Mouse (Mus musculus): ENCODE data around the gene 5530401A14Rik. TPM values are rescaled to one million over a fixed set of nuclear protein-coding genes. Genes with fewer than 3 reads are reported as not detected.

5530401A14Rik gene
- total RNA-seq (2014; rRNA removed) = not detected in 2 replicates
- polyA plus RNA-seq (2015; fragmentation: Nextera tagmentation; extraction: Ambion mirVana) = 0.38 and 0.67 TPM in 2 replicates

DNA sequence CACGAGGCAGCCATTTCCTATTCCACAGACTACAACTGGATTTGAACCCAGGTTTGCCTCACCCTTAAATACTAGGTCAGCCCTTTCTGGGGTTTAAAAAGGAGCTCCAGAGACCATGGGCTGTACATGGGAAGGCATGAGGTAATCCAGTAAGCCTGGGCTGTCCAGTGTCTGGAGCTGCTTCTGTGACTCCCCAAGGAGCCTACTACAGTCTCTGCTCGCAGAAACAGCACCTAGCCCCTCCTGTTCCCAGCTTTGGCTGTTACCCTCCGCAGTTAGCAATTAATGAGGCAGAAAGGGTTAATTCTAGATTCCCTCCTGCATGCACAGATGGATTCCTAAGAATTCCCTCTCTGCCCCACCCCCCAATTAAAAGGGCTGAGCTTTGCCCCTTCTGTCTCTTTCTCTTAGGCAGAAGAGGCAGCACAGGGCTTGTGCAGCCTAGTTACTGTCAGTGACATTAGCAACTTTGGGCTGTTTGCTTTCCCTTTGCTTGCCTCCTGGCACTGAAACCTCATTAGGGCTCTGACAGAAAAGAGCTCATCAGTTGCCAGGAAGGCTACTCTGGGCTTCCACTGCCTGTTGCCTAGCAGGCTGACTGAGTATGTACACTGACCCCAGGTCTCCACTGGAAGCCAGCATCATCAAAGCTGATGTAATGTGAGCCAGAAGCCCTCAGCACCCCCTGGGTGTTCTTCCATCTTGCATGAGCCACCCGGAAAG lies at the start of gene 5530401A14Rik:
5530401A14Rik (plus strand) TSS at position 424 of the 723 bp plus-strand sequence.
- peak; percentile 66; the same call in 1 of the 2 replicates for ATAC-seq (ENCODE audit: low FRiP score)
- H3K4me3 ChIP-seq (ENCODE audit: low read depth, low read length) = no peak within 1 kb of the TSS
- H3K4me2 ChIP-seq (ENCODE audit: low read depth, low read length, poor library complexity, severe bottlenecking) = no peak within 1 kb of the TSS
- 0 out of 2 replicates have a peak, but pooled peaks cover 2% of the 10 kb centered on the region for H3K27me3 ChIP-seq (ENCODE audit: insufficient read depth, low read length)
- no peaks in the 10 kb centered on the region for H3K36me3 ChIP-seq (ENCODE audit: insufficient read depth, low read length)
- no peaks in the 10 kb centered on the region for H3K9me3 ChIP-seq (ENCODE audit: low read length)
- peak; percentile 89 for DNase-seq (ENCODE audit: low spot score)
- 29% methylated on average over 4 of the region's 4 CpGs for WGBS
- H3K9ac ChIP-seq (replicated peaks; ENCODE audit: low read length, poor library complexity, severe bottlenecking) = no peak within 1 kb of the TSS
- TF ChIP-seq CTCF (IDR thresholded peaks at IDR 0.05) = no peak
- no peak within 1 kb of the TSS for H3K27ac ChIP-seq (ENCODE audit: low read depth, low read length)
- H3K4me1 ChIP-seq (ENCODE audit: insufficient read depth, low read length) = peaks cover 11% of the 10 kb centered on the region; the same call in 1 of the 2 replicates

DNA sequence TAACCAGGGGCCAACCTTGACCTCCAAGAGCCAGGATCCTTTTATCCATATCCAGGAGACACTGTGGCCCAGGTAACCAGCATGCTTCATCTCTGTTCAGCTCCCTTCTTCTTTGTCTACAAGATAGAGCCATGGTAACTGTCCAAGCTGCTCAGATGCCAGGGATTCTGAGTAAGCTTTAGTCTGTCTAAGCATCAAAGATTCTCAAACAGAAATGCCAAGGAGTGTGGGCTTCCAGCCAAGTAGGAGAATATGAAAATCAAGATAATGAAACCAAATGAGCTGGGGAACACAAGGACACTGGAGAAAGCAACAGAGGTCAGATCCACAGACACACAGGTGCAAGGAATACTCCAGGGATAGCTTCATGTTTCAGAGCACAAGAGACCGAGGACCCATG lies 45.7 kb upstream of the 5530401A14Rik start:
- no peaks in the 10 kb centered on the region for H3K36me3 ChIP-seq (ENCODE audit: insufficient read depth, low read length)
- no peaks in the 10 kb centered on the region for H3K4me1 ChIP-seq (ENCODE audit: insufficient read depth, low read length)
- H3K4me3 ChIP-seq (ENCODE audit: low read depth, low read length) = no peak overlapping the region
- no peaks in the 10 kb centered on the region for H3K9me3 ChIP-seq (ENCODE audit: low read length)
- H3K27me3 ChIP-seq (ENCODE audit: insufficient read depth, low read length) = no peaks in the 10 kb centered on the region
- ATAC-seq (ENCODE audit: low FRiP score) (no peak), DNase-seq (ENCODE audit: low spot score) (peak; percentile 22)
- H3K4me2 ChIP-seq (ENCODE audit: low read depth, low read length, poor library complexity, severe bottlenecking) = no peak overlapping the region
- no peak overlapping the region for H3K27ac ChIP-seq (ENCODE audit: low read depth, low read length)
- no peak for TF ChIP-seq CTCF (IDR thresholded peaks at IDR 0.05)
- WGBS = 72% methylated on average over 1 of the region's 1 CpGs
- no peak overlapping the region for H3K9ac ChIP-seq (replicated peaks; ENCODE audit: low read length, poor library complexity, severe bottlenecking)

DNA sequence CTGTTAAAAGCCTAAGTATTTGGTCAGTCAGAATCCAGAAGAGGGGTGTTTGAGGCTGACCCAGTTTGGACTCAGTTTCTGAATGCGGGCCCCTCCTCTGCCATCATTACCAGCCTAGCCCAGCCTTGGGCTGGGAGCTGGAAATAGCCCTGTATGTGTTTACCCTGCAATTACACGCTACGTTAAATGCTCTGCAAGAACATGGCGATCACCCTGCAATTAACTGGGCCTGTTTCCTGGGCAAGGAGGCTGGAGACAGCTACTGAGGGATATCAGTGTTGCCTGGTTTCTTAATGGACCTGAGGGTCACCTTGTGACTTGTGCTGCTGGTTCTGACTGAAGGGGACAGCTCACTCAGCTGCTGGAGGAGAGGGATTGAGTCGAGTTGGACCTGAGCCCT lies 43.9 kb upstream of the 5530401A14Rik start:
- no peaks in the 10 kb centered on the region for H3K4me1 ChIP-seq (ENCODE audit: insufficient read depth, low read length)
- H3K4me3 ChIP-seq (ENCODE audit: low read depth, low read length) = no peak overlapping the region
- WGBS = 75% methylated on average over 5 of the region's 5 CpGs
- no peak overlapping the region for H3K9ac ChIP-seq (replicated peaks; ENCODE audit: low read length, poor library complexity, severe bottlenecking)
- no peak overlapping the region for H3K27ac ChIP-seq (ENCODE audit: low read depth, low read length)
- DNase-seq (ENCODE audit: low spot score) = no peak
- H3K36me3 ChIP-seq (ENCODE audit: insufficient read depth, low read length) = no peaks in the 10 kb centered on the region
- no peak for ATAC-seq (ENCODE audit: low FRiP score)
- H3K27me3 ChIP-seq (ENCODE audit: insufficient read depth, low read length) = no peaks in the 10 kb centered on the region
- no peaks in the 10 kb centered on the region for H3K9me3 ChIP-seq (ENCODE audit: low read length)
- no peak for TF ChIP-seq CTCF (IDR thresholded peaks at IDR 0.05)
- H3K4me2 ChIP-seq (ENCODE audit: low read depth, low read length, poor library complexity, severe bottlenecking) = no peak overlapping the region

DNA sequence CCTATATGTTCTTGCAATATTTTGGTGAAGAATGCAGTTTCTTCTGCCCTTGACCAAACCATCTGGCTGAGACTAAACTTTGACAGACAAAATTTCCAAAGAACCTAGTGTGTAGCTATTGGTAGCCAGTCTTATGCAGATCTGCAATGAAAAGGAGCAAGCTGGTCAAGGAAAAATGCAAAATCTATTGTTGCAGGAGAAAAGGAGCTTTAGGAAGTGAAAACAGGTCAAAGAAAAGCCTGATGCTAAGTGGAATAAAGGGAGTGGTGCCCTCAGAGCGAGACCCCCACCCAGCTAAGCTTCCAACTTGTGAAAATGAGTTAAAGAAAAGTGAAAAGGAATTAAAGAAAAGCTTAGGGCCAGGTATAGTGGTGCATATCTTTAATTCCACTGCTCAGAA lies 28.1 kb upstream of the 5530401A14Rik start:
- Histone ChIP-seq H3K4me3 (ENCODE audit: low read depth, low read length) (no peak overlapping the region), H3K36me3 (ENCODE audit: insufficient read depth, low read length) (no peaks in the 10 kb centered on the region), H3K27me3 (ENCODE audit: insufficient read depth, low read length) (no peaks in the 10 kb centered on the region), H3K4me2 (ENCODE audit: low read depth, low read length, poor library complexity, severe bottlenecking) (no peak overlapping the region), H3K9me3 (ENCODE audit: low read length) (no peaks in the 10 kb centered on the region), H3K4me1 (ENCODE audit: insufficient read depth, low read length) (no peaks in the 10 kb centered on the region), H3K27ac (ENCODE audit: low read depth, low read length) (no peak overlapping the region), H3K9ac (replicated peaks; ENCODE audit: low read length, poor library complexity, severe bottlenecking) (no peak overlapping the region)
- 45% methylated on average over 1 of the region's 1 CpGs for WGBS
- no peak for DNase-seq (ENCODE audit: low spot score)
- no peak for ATAC-seq (ENCODE audit: low FRiP score)
- TF ChIP-seq CTCF (IDR thresholded peaks at IDR 0.05) = no peak

DNA sequence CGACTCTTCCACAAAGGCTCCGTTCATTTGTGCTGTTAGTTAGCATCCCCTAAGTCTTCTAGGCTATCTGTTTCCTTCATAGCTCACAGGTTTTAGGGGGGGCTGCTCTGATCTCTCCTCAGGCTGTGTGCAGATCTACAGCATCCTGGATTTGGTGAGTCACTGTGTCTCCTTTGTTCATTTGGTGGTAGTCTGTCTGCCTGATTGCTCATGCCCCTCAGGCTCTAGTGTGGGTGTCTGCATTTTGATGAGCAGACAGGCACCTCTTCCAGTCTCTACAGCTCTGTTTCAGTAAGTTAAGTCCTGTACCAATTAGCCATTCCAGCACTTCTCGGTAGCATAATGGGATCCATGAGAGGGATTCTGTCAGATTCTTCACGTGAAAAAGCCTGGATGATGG lies 22.0 kb upstream of the 5530401A14Rik start:
- DNase-seq (ENCODE audit: low spot score) = peak; percentile 21

DNA sequence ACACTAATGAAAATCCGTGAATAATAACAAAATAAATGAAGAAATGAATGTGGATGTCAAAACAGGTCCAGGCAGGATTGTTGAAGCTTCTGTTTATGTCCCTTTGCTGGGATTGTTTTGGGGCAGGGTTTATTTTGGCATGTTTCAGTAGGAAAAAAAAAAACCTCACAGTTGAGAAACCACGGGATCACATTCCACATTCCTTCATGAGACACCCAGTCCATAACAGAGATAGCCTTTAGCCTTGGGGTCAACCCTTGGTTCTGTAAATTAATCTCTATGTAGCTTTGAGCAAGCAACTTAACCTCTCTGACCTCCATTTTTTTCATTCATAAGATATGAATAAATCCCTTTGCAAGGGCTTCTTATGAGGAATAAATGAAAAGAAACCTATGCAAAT lies 19.5 kb upstream of the 5530401A14Rik start:
- Histone ChIP-seq H3K36me3 (ENCODE audit: insufficient read depth, low read length) (no peaks in the 10 kb centered on the region), H3K4me2 (ENCODE audit: low read depth, low read length, poor library complexity, severe bottlenecking) (no peak overlapping the region), H3K4me3 (ENCODE audit: low read depth, low read length) (no peak overlapping the region), H3K9ac (replicated peaks; ENCODE audit: low read length, poor library complexity, severe bottlenecking) (no peak overlapping the region), H3K27ac (ENCODE audit: low read depth, low read length) (no peak overlapping the region), H3K9me3 (ENCODE audit: low read length) (no peaks in the 10 kb centered on the region), H3K27me3 (ENCODE audit: insufficient read depth, low read length) (no peaks in the 10 kb centered on the region), H3K4me1 (ENCODE audit: insufficient read depth, low read length) (no peaks in the 10 kb centered on the region; the same call in 1 of the 2 replicates)
- 58% methylated on average over 2 of the region's 2 CpGs for WGBS
- no peak for ATAC-seq (ENCODE audit: low FRiP score)
- DNase-seq (ENCODE audit: low spot score) = no peak
- no peak for TF ChIP-seq CTCF (IDR thresholded peaks at IDR 0.05)

More for the DNA sequence above, 22.0 kb upstream of the 5530401A14Rik start:
- no peak for ATAC-seq (ENCODE audit: low FRiP score)
- no peak overlapping the region for H3K4me2 ChIP-seq (ENCODE audit: low read depth, low read length, poor library complexity, severe bottlenecking)
- H3K36me3 ChIP-seq (ENCODE audit: insufficient read depth, low read length) = no peaks in the 10 kb centered on the region
- no peaks in the 10 kb centered on the region; the same call in 1 of the 2 replicates for H3K4me1 ChIP-seq (ENCODE audit: insufficient read depth, low read length)
- no peak for TF ChIP-seq CTCF (IDR thresholded peaks at IDR 0.05)
- 38% methylated on average over 4 of the region's 4 CpGs for WGBS
- no peak overlapping the region for H3K9ac ChIP-seq (replicated peaks; ENCODE audit: low read length, poor library complexity, severe bottlenecking)
- H3K9me3 ChIP-seq (ENCODE audit: low read length) = no peaks in the 10 kb centered on the region
- H3K27ac ChIP-seq (ENCODE audit: low read depth, low read length) = no peak overlapping the region
- H3K27me3 ChIP-seq (ENCODE audit: insufficient read depth, low read length) = no peaks in the 10 kb centered on the region
- no peak overlapping the region for H3K4me3 ChIP-seq (ENCODE audit: low read depth, low read length)
